Mouse (Mus musculus) stomach, adult 2 months (tissue): ENCODE data around the gene Helt. TPM values are rescaled to one million over a fixed set of nuclear protein-coding genes. Genes with fewer than 3 reads are reported as not detected.

Experiments
- polyA plus RNA-seq: library from polyadenylated mRNA; depleted of rRNA; stranded (reverse); fragments of >200 nt; gene quantifications from 2 replicates; pipeline ENCODE4 v1.2.3, GENCODE M21; 2012; rRNA removed

Helt gene
- not detected in 2 replicates for polyA plus RNA-seq

GRCm38 (mm10) chr8:46294181-46294892, at the start of gene Helt:
TSS of gene Helt (minus strand) at chr8:46294671.

Other genes starting within 250 kb of the Helt start
- gene Cfap97, start 142.9 kb downstream of the Helt start, polyA plus RNA-seq, result 0.29 and 0.32 TPM in 2 replicates
- gene Snx25, start 142.5 kb downstream of the Helt start, polyA plus RNA-seq, result 0.45 and 1.1 TPM in 2 replicates
- gene Slc25a4, start 83.4 kb downstream of the Helt start, polyA plus RNA-seq, result 121 and 199 TPM in 2 replicates
- gene Acsl1, start 176.4 kb upstream of the Helt start, polyA plus RNA-seq, result 12.5 and 15.5 TPM in 2 replicates